Mouse (Mus musculus): ENCODE results near the gene Gpcpd1. TPM values are rescaled to one million over a fixed set of nuclear protein-coding genes. Genes with fewer than 3 reads are reported as not detected.
A peak's percentile ranks its signal among the peaks of the same experiment; 100 is the strongest.

Gene Gpcpd1
- polyA plus RNA-seq, 1 experiment from 2014 or later, result 48.7 TPM

- no peaks in the 10 kb centered on the region for H3K36me3 ChIP-seq (ENCODE audit: inconsistent target)
- H3K4me3 ChIP-seq (ENCODE audit: inconsistent target), result peak overlapping the region; percentile 75; the same call in 1 of the 2 replicates
- no peak overlapping the region; the same call in 1 of the 2 replicates for H3K27ac ChIP-seq
- WGBS (ENCODE audit: missing documents), result 68% methylated on average over 11 of the region's 11 CpGs
- H3K79me2 ChIP-seq (ENCODE audit: inconsistent target), result peaks cover 66% of the 10 kb centered on the region
Measured at GRCm38 (mm10) chr2:132575759-132576439, 11.6 kb downstream of the Gpcpd1 start.

GRCm38 (mm10) chr2:132575256-132575655 lies 12.3 kb downstream of the Gpcpd1 start:
- peaks cover 73% of the 10 kb centered on the region for H3K79me2 ChIP-seq (ENCODE audit: inconsistent target)
- no peak overlapping the region; the same call in 1 of the 2 replicates for H3K27ac ChIP-seq
- peaks cover 3% of the 10 kb centered on the region; the same call in 1 of the 2 replicates for H3K36me3 ChIP-seq (ENCODE audit: inconsistent target)
- no peak overlapping the region for H3K4me3 ChIP-seq (ENCODE audit: inconsistent target)
- WGBS (ENCODE audit: missing documents), result 74% methylated on average over 3 of the region's 3 CpGs

- H3K79me2 ChIP-seq (ENCODE audit: inconsistent target), result peaks cover 87% of the 10 kb centered on the region
- WGBS (ENCODE audit: missing documents), result 57% methylated on average over 2 of the region's 2 CpGs
- H3K27ac ChIP-seq, result no peak overlapping the region
- H3K4me3 ChIP-seq (ENCODE audit: inconsistent target), result no peak overlapping the region
- H3K36me3 ChIP-seq (ENCODE audit: inconsistent target), result peaks cover 20% of the 10 kb centered on the region; the same call in 1 of the 2 replicates
Measured at GRCm38 (mm10) chr2:132573280-132573679, 14.2 kb downstream of the Gpcpd1 start.

- Histone ChIP-seq H3K4me3 (ENCODE audit: inconsistent target) (no peak overlapping the region), H3K27ac (no peak overlapping the region), H3K79me2 (ENCODE audit: inconsistent target) (peaks cover 89% of the 10 kb centered on the region), H3K36me3 (ENCODE audit: inconsistent target) (peaks cover 25% of the 10 kb centered on the region)
- 100% methylated on average over 3 of the region's 3 CpGs for WGBS (ENCODE audit: missing documents)
Measured at GRCm38 (mm10) chr2:132572651-132573050, 14.9 kb downstream of the Gpcpd1 start.

GRCm38 (mm10) chr2:132571301-132571700 lies 16.2 kb downstream of the Gpcpd1 start:
- Histone ChIP-seq H3K4me3 (ENCODE audit: inconsistent target) (no peak overlapping the region), H3K27ac (no peak overlapping the region), H3K36me3 (ENCODE audit: inconsistent target) (peaks cover 37% of the 10 kb centered on the region), H3K79me2 (ENCODE audit: inconsistent target) (peaks cover 87% of the 10 kb centered on the region)
- 94% methylated on average over 2 of the region's 2 CpGs for whole genome bisulfite sequencing (ENCODE audit: missing documents)

GRCm38 (mm10) chr2:132570869-132571268 lies 16.7 kb downstream of the Gpcpd1 start:
- H3K27ac ChIP-seq, result no peak overlapping the region
- peaks cover 39% of the 10 kb centered on the region for H3K36me3 ChIP-seq (ENCODE audit: inconsistent target)
- H3K4me3 ChIP-seq (ENCODE audit: inconsistent target), result no peak overlapping the region
- H3K79me2 ChIP-seq (ENCODE audit: inconsistent target), result peaks cover 82% of the 10 kb centered on the region

- H3K79me2 ChIP-seq (ENCODE audit: inconsistent target), result peaks cover 71% of the 10 kb centered on the region
- WGBS (ENCODE audit: missing documents), result 100% methylated on average over 6 of the region's 6 CpGs
- H3K36me3 ChIP-seq (ENCODE audit: inconsistent target), result peaks cover 51% of the 10 kb centered on the region
- H3K4me3 ChIP-seq (ENCODE audit: inconsistent target), result no peak overlapping the region
- no peak overlapping the region for H3K27ac ChIP-seq
Measured at GRCm38 (mm10) chr2:132569686-132570085, 17.8 kb downstream of the Gpcpd1 start.

DNA sequence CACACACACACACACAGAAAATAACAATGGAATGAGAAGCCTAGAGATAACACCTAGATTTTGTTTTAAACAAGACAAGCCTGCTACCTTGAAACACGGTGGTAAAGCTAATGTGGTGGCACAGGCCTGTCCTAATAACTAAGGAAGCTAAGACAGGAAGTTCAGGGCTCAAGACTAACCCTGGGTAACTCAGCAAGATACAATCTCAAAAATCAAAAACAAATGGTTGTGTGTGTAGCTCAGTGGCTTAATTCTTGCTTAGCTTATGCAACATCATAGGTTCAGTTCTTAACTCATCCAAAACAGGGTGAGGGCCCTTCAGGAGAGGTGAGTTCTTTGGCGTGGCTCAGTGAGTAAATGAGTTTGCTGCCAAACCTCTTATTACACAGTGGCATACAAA lies 20.1 kb downstream of the Gpcpd1 start:
- WGBS (ENCODE audit: missing documents), result 76% methylated on average over 2 of the region's 2 CpGs
- H3K36me3 ChIP-seq (ENCODE audit: inconsistent target), result peaks cover 67% of the 10 kb centered on the region
- H3K79me2 ChIP-seq (ENCODE audit: inconsistent target), result peaks cover 48% of the 10 kb centered on the region
- no peak overlapping the region for H3K4me3 ChIP-seq (ENCODE audit: inconsistent target)
- no peak overlapping the region for H3K27ac ChIP-seq

DNA sequence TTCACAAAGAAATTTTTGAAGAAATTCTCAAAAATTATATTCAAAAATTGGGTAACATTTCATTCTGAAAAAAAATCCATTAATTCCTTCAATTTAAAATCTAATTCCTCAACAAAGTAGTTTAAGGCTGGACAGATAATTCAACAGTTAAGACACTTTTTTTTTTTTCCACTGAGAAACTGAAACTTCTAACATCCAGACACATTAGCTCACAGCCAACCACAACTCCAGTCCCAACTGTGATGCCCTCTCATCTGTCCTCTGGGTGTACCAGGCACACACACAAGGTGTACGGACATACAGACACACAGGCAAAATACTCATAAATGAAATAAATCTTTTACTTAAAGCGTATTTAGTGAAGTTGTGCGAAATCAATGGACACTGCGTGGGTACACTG lies 25.7 kb downstream of the Gpcpd1 start:
- WGBS (ENCODE audit: missing documents), result 98% methylated on average over 4 of the region's 4 CpGs
- Histone ChIP-seq H3K27ac (no peak overlapping the region), H3K4me3 (ENCODE audit: inconsistent target) (no peak overlapping the region), H3K36me3 (ENCODE audit: inconsistent target) (peaks cover 53% of the 10 kb centered on the region), H3K79me2 (ENCODE audit: inconsistent target) (peaks cover 2% of the 10 kb centered on the region; the same call in 1 of the 2 replicates)

GRCm38 (mm10) chr2:132527864-132528263 lies 59.7 kb downstream of the Gpcpd1 start:
- Histone ChIP-seq H3K27ac (no peak overlapping the region), H3K36me3 (ENCODE audit: inconsistent target) (peaks cover 42% of the 10 kb centered on the region), H3K4me3 (ENCODE audit: inconsistent target) (no peak overlapping the region), H3K79me2 (ENCODE audit: inconsistent target) (no peaks in the 10 kb centered on the region)
- WGBS (ENCODE audit: missing documents), result 17% methylated on average over 1 of the region's 1 CpGs

- Histone ChIP-seq H3K4me3 (ENCODE audit: inconsistent target) (no peak overlapping the region), H3K79me2 (ENCODE audit: inconsistent target) (no peaks in the 10 kb centered on the region), H3K27ac (no peak overlapping the region), H3K36me3 (ENCODE audit: inconsistent target) (peaks cover 34% of the 10 kb centered on the region)
- WGBS (ENCODE audit: missing documents), result 82% methylated on average over 10 of the region's 10 CpGs
Measured at GRCm38 (mm10) chr2:132526894-132527532, 60.5 kb downstream of the Gpcpd1 start.

- H3K27ac ChIP-seq, result no peak overlapping the region
- WGBS (ENCODE audit: missing documents), result 92% methylated on average over 4 of the region's 4 CpGs
- H3K4me3 ChIP-seq (ENCODE audit: inconsistent target), result no peak overlapping the region
- peaks cover 25% of the 10 kb centered on the region for H3K36me3 ChIP-seq (ENCODE audit: inconsistent target)
- no peaks in the 10 kb centered on the region for H3K79me2 ChIP-seq (ENCODE audit: inconsistent target)
Measured at GRCm38 (mm10) chr2:132526110-132526509, 61.4 kb downstream of the Gpcpd1 start.

GRCm38 (mm10) chr2:132518021-132518901 lies 69.3 kb downstream of the Gpcpd1 start:
- no peak overlapping the region for H3K4me3 ChIP-seq (ENCODE audit: inconsistent target)
- H3K36me3 ChIP-seq (ENCODE audit: inconsistent target), result no peaks in the 10 kb centered on the region
- WGBS (ENCODE audit: missing documents), result 90% methylated on average over 18 of the region's 18 CpGs
- H3K79me2 ChIP-seq (ENCODE audit: inconsistent target), result no peaks in the 10 kb centered on the region
- H3K27ac ChIP-seq, result no peak overlapping the region

DNA sequence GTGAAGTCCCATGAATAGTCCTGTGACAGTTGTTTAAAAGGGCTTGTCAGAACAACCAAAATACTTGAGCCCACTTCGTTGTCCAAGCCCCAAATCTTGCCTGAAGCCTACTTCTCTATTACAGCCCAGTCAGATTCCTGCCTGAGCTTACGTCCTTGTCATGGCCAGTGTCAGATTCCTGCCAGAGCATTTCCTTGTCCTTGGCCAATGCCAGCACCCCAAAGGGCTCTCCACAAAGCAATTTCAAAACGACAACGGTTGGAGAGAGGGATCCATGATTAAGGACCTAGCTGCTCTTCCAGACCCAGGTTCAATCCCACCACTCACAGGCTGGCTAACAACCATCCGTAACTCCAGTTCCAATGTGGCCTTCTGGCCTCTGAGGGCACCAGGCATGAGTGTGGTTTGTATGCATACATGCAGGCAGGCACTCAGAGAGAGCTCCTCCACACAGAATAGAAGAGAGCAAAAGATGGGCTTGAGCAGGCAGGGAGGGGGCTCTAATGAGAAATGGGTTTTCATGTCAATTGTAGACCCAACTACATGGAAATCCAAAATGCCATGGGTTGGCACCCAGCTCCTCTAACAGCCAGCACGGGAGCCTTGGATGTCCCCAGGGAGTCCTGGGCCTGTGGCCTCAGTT lies 70.2 kb downstream of the Gpcpd1 start:
- H3K79me2 ChIP-seq (ENCODE audit: inconsistent target), result no peaks in the 10 kb centered on the region
- no peak overlapping the region for H3K4me3 ChIP-seq (ENCODE audit: inconsistent target)
- no peak overlapping the region for H3K27ac ChIP-seq
- WGBS (ENCODE audit: missing documents), result 84% methylated on average over 6 of the region's 6 CpGs
- no peaks in the 10 kb centered on the region for H3K36me3 ChIP-seq (ENCODE audit: inconsistent target)
